Mouse (Mus musculus) liver, postnatal 0 days (tissue): ENCODE results near the gene Jmjd6. TPM values are rescaled to one million over a fixed set of nuclear protein-coding genes. Genes with fewer than 3 reads are reported as not detected.

ENCODE experiments used
- ATAC-seq: fragments of 200-750 bp; cut with Nextera tagmentation; 2 replicates; pipeline ENCODE4 v1.8.0; 2017; ENCODE audit warnings: mild to moderate bottlenecking, moderate library complexity
- DNase-seq: peaks from one replicate; pipeline ENCODE4 v3.0.0-alpha.2; 2016
- H3K27ac ChIP-seq: fragments of 300-500 bp; sonication (generic); 2 replicates; pipeline ENCODE4 v1.5.1; 2014; ENCODE audit warnings: antibody characterized with exemption, moderate library complexity, mild to moderate bottlenecking, low read depth
- H3K27me3 ChIP-seq: fragments of 300-500 bp; sonication (generic); 2 replicates; pipeline ENCODE4 v1.6.1; 2014; ENCODE audit warnings: low read length, control low read depth, mixed read lengths; ENCODE audit not compliant: insufficient read depth
- H3K36me3 ChIP-seq: fragments of 300-500 bp; sonication (generic); replicated peaks from 2 replicates; pipeline ENCODE4 v1.6.1; 2014; ENCODE audit warnings: mild to moderate bottlenecking, control low read depth, low read length, moderate library complexity, mixed read lengths; ENCODE audit not compliant: insufficient read depth
- H3K4me1 ChIP-seq: fragments of 300-500 bp; sonication (generic); 2 replicates; pipeline ENCODE4 v1.6.1; 2014; ENCODE audit warnings: antibody characterized with exemption, mild to moderate bottlenecking, control low read depth; ENCODE audit not compliant: insufficient read depth
- H3K4me2 ChIP-seq: fragments of 300-500 bp; sonication (generic); 2 replicates; pipeline ENCODE4 v1.6.1; 2014; ENCODE audit warnings: low read depth, mild to moderate bottlenecking, low read length, moderate library complexity, mixed read lengths
- H3K4me3 ChIP-seq: fragments of 300-500 bp; sonication (generic); 2 replicates; pipeline ENCODE4 v1.5.1; 2014; ENCODE audit warnings: low read depth, low read length
- H3K9ac ChIP-seq: fragments of 300-500 bp; sonication (generic); replicated peaks from 2 replicates; pipeline ENCODE4 v1.6.1; 2014; ENCODE audit warnings: mild to moderate bottlenecking, moderate library complexity
- H3K9me3 ChIP-seq: fragments of 300-500 bp; sonication (generic); 2 replicates; pipeline ENCODE4 v1.6.1; 2016; ENCODE audit warnings: mild to moderate bottlenecking, control low read depth, low read length, mixed read lengths
- CTCF ChIP-seq: sonication (generic); IDR thresholded peaks from 2 replicates; pipeline ENCODE4 v1.5.1; 2016; ENCODE audit warnings: antibody characterized with exemption, low read depth
- EP300 ChIP-seq: IDR thresholded peaks from 2 replicates; pipeline ENCODE4 v1.6.1; 2016; ENCODE audit warnings: antibody characterized with exemption, low read depth, mild to moderate bottlenecking
- WGBS: fragments of 180-500 bp; shearing (Covaris S2); extraction: QIAGEN DNeasy Blood & Tissue Kit; methylation state at CpG from one replicate; pipeline ENCODE4 v1.1.7; 2014; ENCODE audit not compliant: insufficient replicate concordance; 5-methylcytosine and 5-hydroxymethylcytosine counted together
- polyA plus RNA-seq: library from polyadenylated mRNA; unstranded; fragments of >200 nt; fragmentation: Nextera tagmentation; extraction: Ambion mirVana; gene quantifications from 2 replicates; pipeline ENCODE4 v1.2.1, GENCODE M21; 2015

The Jmjd6 gene
- polyA plus RNA-seq, 1 experiment from 2014 or later = 19.0 TPM

DNA sequence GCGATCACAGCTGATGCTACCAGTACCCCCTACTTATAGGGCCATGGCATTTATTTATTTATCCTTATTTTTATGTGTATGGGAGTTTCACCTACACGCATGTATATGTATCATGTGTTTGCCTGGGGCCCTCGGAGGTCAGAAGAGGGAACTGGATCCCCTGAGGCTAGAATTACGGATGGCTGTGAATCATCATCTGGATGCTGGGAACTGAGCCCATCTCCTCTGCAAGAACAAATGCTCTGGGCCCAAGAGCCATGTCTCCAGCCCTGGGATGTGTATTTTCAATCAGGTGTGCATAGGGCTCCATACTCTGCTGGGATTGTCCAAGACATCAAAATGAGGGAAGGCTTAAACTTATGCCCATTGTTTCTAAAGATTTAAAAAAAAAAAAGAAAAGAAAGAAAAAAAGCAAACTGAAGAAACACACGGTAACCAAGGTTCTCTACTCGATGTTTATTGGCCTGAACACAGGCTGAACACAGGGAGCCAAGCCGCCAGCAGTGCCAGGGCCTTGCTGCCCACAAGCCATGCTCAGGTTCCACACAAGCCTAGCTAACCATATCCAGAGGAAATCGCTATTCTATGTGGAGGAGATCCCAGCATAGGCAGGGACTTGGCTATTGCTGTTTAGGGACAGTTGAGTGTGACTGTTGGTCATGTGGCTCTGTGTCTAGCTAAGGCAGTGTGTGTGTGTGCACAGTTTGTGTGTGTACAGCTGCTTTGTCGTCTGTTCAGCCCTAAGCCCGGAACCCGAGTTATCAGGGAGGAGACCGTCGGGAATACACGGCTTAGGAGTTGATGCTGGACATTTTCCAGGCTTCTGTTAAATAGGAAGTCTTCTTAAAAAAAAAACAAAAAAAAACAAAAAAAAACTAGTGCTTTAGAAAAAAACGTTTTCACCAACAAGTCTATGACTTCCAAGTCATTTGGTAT is 36.8 kb downstream of the Jmjd6 start:
- WGBS = 70% methylated on average over 15 of the region's 15 CpGs

DNA sequence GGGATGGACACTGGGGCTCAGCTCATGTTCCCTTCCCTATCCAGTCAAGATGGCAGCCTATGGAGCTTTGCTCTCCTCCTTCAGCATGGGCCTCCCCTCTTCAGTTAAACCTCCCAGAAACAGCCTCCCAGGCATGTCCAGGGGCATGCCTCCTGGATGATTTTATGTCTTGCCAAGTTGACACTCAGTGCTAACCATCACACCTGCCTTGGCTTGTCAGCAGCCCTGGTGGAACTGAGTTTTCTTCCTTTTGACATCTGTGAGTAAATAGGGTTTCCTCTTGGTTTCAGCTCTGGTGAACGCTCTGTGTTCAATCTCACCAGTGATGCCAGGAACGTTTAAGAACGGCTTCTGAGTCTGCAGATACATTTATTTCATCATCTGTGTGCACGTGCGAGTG is 40.5 kb downstream of the Jmjd6 start:
- no peak overlapping the region for H3K9ac ChIP-seq
- 71% methylated on average over 5 of the region's 5 CpGs for WGBS
- H3K36me3 ChIP-seq = no peaks in the 10 kb centered on the region
- H3K4me1 ChIP-seq = no peaks in the 10 kb centered on the region
- H3K27ac ChIP-seq = no peak overlapping the region
- DNase-seq (no peak), ATAC-seq (no peak)
- H3K27me3 ChIP-seq = no peaks in the 10 kb centered on the region
- no peak overlapping the region for H3K4me3 ChIP-seq
- H3K4me2 ChIP-seq = no peak overlapping the region
- no peak for TF ChIP-seq EP300
- no peak for TF ChIP-seq CTCF
- no peaks in the 10 kb centered on the region for H3K9me3 ChIP-seq

More for the DNA sequence above, 36.8 kb downstream of the Jmjd6 start:
- no peaks in the 10 kb centered on the region for H3K27me3 ChIP-seq
- no peaks in the 10 kb centered on the region for H3K36me3 ChIP-seq
- H3K4me1 ChIP-seq = 0 out of 2 replicates have a peak, but pooled peaks cover under 1% of the 10 kb centered on the region
- DNase-seq = no peak
- no peak overlapping the region for H3K4me2 ChIP-seq
- TF ChIP-seq CTCF = no peak
- no peak for TF ChIP-seq EP300
- no peak for ATAC-seq
- no peak overlapping the region for H3K27ac ChIP-seq
- H3K9me3 ChIP-seq = no peaks in the 10 kb centered on the region
- no peak overlapping the region for H3K4me3 ChIP-seq
- H3K9ac ChIP-seq = no peak overlapping the region

DNA sequence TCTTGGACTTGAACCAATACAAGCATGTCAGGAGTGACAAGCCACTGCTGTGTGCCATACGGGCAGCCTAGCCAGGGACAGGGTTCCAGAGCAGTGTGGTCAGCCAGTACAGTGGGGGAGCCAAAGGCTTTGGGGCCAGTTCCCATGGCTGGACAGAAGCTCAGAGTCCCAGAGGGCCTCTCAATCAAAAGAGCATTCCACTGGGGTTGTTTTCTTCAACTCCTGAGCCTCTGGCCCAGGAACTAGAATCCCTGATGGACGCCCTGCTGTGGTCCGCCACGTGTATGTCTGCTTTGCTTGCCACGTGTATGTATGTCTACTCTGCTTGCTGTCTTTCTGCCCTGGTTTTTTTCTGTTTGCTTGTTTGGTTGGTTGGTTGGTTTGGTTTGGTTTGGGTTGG is 42.1 kb downstream of the Jmjd6 start:
- no peak overlapping the region for H3K9ac ChIP-seq
- no peaks in the 10 kb centered on the region for H3K27me3 ChIP-seq
- WGBS = 76% methylated on average over 5 of the region's 5 CpGs
- no peaks in the 10 kb centered on the region for H3K36me3 ChIP-seq
- H3K9me3 ChIP-seq = no peaks in the 10 kb centered on the region
- no peak overlapping the region for H3K4me3 ChIP-seq
- DNase-seq (no peak), ATAC-seq (no peak)
- H3K27ac ChIP-seq = no peak overlapping the region
- H3K4me2 ChIP-seq = no peak overlapping the region
- TF ChIP-seq EP300 (no peak), CTCF (no peak)
- no peaks in the 10 kb centered on the region for H3K4me1 ChIP-seq

DNA sequence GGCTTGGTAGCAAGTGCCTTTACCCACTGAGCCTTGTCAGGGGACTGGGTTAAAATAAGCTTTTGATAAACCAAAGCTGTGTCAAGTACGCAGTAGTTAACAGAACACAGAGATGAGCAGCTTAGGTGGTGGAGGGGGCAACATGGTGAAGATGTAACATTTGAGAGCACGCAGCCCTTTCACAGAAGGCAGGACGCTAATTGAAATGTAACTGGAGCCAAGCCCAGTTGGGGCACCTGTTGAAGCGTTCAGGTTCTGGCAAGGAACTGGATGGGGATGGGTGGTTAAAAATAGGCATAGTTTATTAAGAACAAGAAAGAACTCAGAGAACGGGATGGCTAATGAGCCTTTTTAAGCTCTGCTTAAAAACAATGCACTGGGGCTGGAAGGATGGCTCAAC is 43.9 kb downstream of the Jmjd6 start:
- Histone ChIP-seq H3K4me3 (no peak overlapping the region), H3K36me3 (no peaks in the 10 kb centered on the region), H3K9me3 (no peaks in the 10 kb centered on the region), H3K4me2 (no peak overlapping the region), H3K4me1 (no peaks in the 10 kb centered on the region), H3K9ac (no peak overlapping the region), H3K27ac (no peak overlapping the region), H3K27me3 (no peaks in the 10 kb centered on the region)
- ATAC-seq = no peak
- TF ChIP-seq EP300 (no peak), CTCF (no peak)
- DNase-seq = no peak
- WGBS = 88% methylated on average over 5 of the region's 5 CpGs

Other genes starting within 250 kb of the Jmjd6 start
- 4.9 and 6.2 TPM in 2 replicates for gene Rhbdf2, start 216.4 kb downstream of the Jmjd6 start, polyA plus RNA-seq
- 0.32 TPM in 1 of 2 replicates, not detected in the other for gene Prcd, start 189.9 kb downstream of the Jmjd6 start, polyA plus RNA-seq
- 3.6 and 3.7 TPM in 2 replicates for gene Cygb, start 189.1 kb downstream of the Jmjd6 start, polyA plus RNA-seq
- not detected in 2 replicates for gene St6galnac1, start 67.9 kb downstream of the Jmjd6 start, polyA plus RNA-seq
- gene Mxra7, start 15.4 kb downstream of the Jmjd6 start, polyA plus RNA-seq = 1.4 and 4.0 TPM in 2 replicates
- gene Mettl23, start 171 bp downstream of the Jmjd6 start, polyA plus RNA-seq = 32.6 and 33.0 TPM in 2 replicates
- 16.5 and 18.0 TPM in 2 replicates for gene Mfsd11, start 9.0 kb upstream of the Jmjd6 start, polyA plus RNA-seq
- gene Srsf2, start 9.6 kb upstream of the Jmjd6 start, polyA plus RNA-seq = 293 and 302 TPM in 2 replicates
- gene Mgat5b, start 75.4 kb upstream of the Jmjd6 start, polyA plus RNA-seq = not detected in 2 replicates